Mouse (Mus musculus) liver, embryonic 14 days (tissue): Measurements from ENCODE around the gene Ephb2. TPM values are rescaled to one million over a fixed set of nuclear protein-coding genes. Genes with fewer than 3 reads are reported as not detected.

Source experiments
- polyA plus RNA-seq: library from polyadenylated mRNA; depleted of rRNA; stranded (reverse); fragments of >200 nt; gene quantifications from 2 replicates; pipeline ENCODE4 v1.2.3, GENCODE M21; 2012; rRNA removed

The Ephb2 gene
- 0.53 and 0.64 TPM in 2 replicates for polyA plus RNA-seq

GRCm38 (mm10) chr4:136835621-136836386 is at the start of gene Ephb2:
Ephb2 (minus strand) TSS chr4:136835988.

DNA sequence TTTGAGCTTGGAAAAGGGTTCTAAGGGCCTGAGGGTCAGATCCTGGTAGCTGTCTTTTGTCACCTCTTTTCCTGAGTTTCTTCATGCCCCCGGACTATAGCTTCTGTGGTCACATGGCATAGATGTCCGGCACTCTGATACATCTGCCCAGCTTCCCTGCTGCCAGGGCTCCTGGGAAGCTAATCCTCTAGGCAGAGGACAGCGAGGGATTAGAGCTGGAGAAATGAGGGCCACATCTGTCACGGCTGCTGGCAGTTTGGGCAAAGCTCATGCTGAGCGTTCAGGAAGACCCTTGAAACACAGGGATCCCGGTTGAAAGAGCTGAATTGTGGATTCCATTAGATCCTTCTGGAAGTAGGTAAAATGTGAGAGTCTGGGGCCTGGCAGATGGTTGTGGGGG is 213.4 kb downstream of the Ephb2 start, which contains the start of gene Lactbl1:
Gene Lactbl1 (plus strand): TSS at position 234 of the 400 bp plus-strand sequence.

DNA sequence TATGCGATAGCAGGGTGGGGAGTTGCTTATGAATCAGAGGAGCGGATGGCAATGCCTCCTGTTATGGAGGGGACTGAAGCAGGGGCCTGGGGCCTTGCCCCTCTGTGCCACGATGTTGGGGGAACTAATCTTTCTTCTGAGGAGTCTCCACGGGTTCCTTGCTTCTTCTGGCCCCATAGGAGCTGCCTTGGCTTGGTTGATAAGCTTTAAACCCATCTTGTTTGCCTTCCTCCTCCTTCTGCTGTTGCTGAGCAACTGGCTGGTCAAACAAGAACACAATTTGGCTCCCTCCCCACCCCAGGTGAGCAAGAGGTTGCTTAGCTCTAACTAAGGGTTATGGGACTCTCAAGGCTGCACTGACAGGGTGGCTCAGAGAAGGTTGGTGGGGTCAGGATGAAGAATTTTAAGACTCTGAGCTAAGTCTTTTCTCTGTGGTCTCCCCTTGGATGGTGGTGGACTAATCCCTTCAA is 225.4 kb downstream of the Ephb2 start, which contains the start of gene Tex46:
Gene Tex46 (plus strand): TSS at position 51 of the 470 bp plus-strand sequence.

GRCm38 (mm10) chr4:136602568-136602967 is 233.2 kb downstream of the Ephb2 start, which contains the start of gene Kdm1a:
Kdm1a (minus strand) TSS chr4:136602723.

Other genes starting within 250 kb of the Ephb2 start
- gene Kdm1a, start 233.3 kb downstream of the Ephb2 start, polyA plus RNA-seq: 17.7 and 19.2 TPM in 2 replicates
- not detected in 2 replicates for gene Tex46, start 225.6 kb downstream of the Ephb2 start, polyA plus RNA-seq
- 0.02 TPM in 1 of 2 replicates, not detected in the other for gene Lactbl1, start 213.4 kb downstream of the Ephb2 start, polyA plus RNA-seq
- gene C1qb, start 50.2 kb upstream of the Ephb2 start, polyA plus RNA-seq: 51.0 and 67.3 TPM in 2 replicates
- 30.9 and 37.9 TPM in 2 replicates for gene C1qc, start 57.1 kb upstream of the Ephb2 start, polyA plus RNA-seq
- gene C1qa, start 62.8 kb upstream of the Ephb2 start, polyA plus RNA-seq: 21.0 and 26.2 TPM in 2 replicates
- gene Epha8, start 120.8 kb upstream of the Ephb2 start, polyA plus RNA-seq: 0.24 and 0.28 TPM in 2 replicates
- 1.6 and 1.8 TPM in 2 replicates for gene Zbtb40, start 212.8 kb upstream of the Ephb2 start, polyA plus RNA-seq